Mouse (Mus musculus) thymus, adult 2 months (tissue): ENCODE data around the gene Msrb3.

Experiments used
- CTCF ChIP-seq: fragments of 200-500 bp; IDR thresholded peaks from 2 replicates; pipeline ENCODE4 v1.5.1; 2012; ENCODE audit warnings: mild to moderate bottlenecking, control low read depth, low read length, moderate library complexity, borderline replicate concordance; ENCODE audit not compliant: control insufficient read depth, poor library complexity, insufficient read depth; ENCODE audit errors: extremely low read depth
- POLR2A ChIP-seq: fragments of 200-500 bp; IDR thresholded peaks from 2 replicates; pipeline ENCODE4 v1.6.1; 2012; ENCODE audit warnings: mild to moderate bottlenecking, low read length, control low read depth, moderate library complexity; ENCODE audit not compliant: control insufficient read depth, poor library complexity, insufficient read depth; ENCODE audit errors: extremely low read depth

DNA sequence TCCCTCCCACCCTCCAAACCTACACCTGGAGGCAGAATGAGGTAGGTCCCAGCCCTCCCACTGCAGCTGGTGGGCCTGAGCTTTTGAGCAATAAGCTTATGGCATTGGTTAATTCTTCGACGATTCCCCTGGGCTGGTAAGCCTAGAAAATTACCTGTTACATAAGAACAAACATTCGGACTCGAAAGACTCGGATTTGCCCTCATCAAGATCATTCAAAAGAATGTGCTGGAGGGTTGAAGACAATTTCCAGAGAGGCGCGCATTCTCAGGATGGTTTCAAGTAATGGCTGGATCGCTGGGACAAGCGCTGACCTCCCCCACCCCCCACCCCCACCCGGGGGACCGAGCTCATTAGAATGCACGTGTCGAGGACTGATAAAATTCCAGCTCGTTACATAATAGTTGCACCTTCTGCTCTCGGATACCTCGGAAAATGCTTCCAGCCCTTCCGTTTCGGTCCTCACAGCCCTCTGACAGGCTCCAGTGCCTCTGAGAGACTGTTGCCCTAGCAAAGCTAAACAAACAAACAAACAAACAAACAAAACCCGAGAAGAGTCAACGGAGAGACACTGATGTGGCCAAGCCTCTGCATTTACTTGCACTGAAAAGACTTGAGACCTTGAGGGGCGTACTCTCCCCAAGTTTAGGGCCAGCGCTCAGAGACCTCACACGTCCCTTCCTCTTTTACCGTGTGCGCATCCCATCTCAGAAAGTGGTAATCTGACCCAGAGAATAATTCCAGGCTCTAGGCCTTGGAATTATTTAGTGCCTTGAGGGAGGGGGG, 163.0 kb downstream of the Msrb3 start:
- TF ChIP-seq POLR2A = no peak
- no peak for TF ChIP-seq CTCF
